ENCODE assay signal across 26 mouse cellular contexts in genomic region chr9:97420896-97421295, GRCm38 (mm10). TPM values are rescaled to one million over a fixed set of nuclear protein-coding genes. Genes with fewer than 3 reads are reported as not detected.
"Had no signal": no experiment of that assay in that cellular context is flagged by ENCODE, and none has a peak within 500 bp of the region (broad histone marks: within the 10 kb centered on the region; RNA-seq: fewer than 3 reads in every experiment).

No protein-coding gene starts in this region.

- H3K27ac ChIP-seq: midbrain, embryonic 10.5 days; midbrain, embryonic 12.5 days; neural tube, embryonic 13.5 days; neural tube, embryonic 15.5 days had no signal

- H3K4me3 ChIP-seq: midbrain, embryonic 10.5 days; midbrain, embryonic 12.5 days; myocyte; neural tube, embryonic 13.5 days; neural tube, embryonic 15.5 days had no signal

- ATAC-seq: midbrain, embryonic 16.5 days had no signal

- H3K9ac ChIP-seq: lung, embryonic 14.5 days; midbrain, embryonic 12.5 days; neural tube, embryonic 13.5 days; neural tube, embryonic 15.5 days had no signal

- H3K27me3 ChIP-seq: midbrain, embryonic 12.5 days; neural tube, embryonic 13.5 days; neural tube, embryonic 15.5 days had no signal

- H3K9me3 ChIP-seq: midbrain, embryonic 10.5 days; midbrain, embryonic 12.5 days; neural tube, embryonic 13.5 days; neural tube, embryonic 15.5 days had no signal

- H3K36me3 ChIP-seq: midbrain, embryonic 10.5 days; midbrain, embryonic 12.5 days; neural tube, embryonic 13.5 days; neural tube, embryonic 15.5 days had no signal

- H3K4me2 ChIP-seq: lung, embryonic 14.5 days; midbrain, embryonic 12.5 days; neural tube, embryonic 13.5 days; neural tube, embryonic 15.5 days had no signal

- DNase-seq: lung, adult 18-20 months; lung, postnatal 10 days; lung, postnatal 4 days; midbrain, embryonic 14.5 days; right cerebral cortex, adult 18-20 months; right cerebral cortex, postnatal 25 days; right cerebral cortex, postnatal 4 days; spleen, adult 18-20 months; thymus, adult 18-20 months; thymus, postnatal 14 days; thymus, postnatal 36 days had no signal

- H3K4me1 ChIP-seq: midbrain, embryonic 10.5 days; midbrain, embryonic 12.5 days; neural tube, embryonic 13.5 days; neural tube, embryonic 15.5 days had no signal

RNA-seq across cellular contexts. Expression of gene Trim42, which starts 51.1 kb away (rescaled TPM):
- total RNA-seq: megakaryocyte, adult 5-6 weeks; megakaryocyte-erythroid progenitor cell, adult 5-6 weeks had no signal
- polyA plus RNA-seq: lung, embryonic 14.5 days; lung, embryonic 16.5 days; midbrain, embryonic 10.5 days; midbrain, embryonic 12.5 days; midbrain, embryonic 14.5 days; midbrain, embryonic 16.5 days; myocyte; neural tube, embryonic 11.5 days; neural tube, embryonic 13.5 days; neural tube, embryonic 15.5 days; small intestine, adult 2 months; stomach, embryonic 14.5 days; stomach, embryonic 16.5 days; thymus, postnatal 0 days had no signal
